Mouse (Mus musculus) hindbrain, embryonic 11.5 days (tissue): ENCODE results near the gene Coro2a. TPM values are rescaled to one million over a fixed set of nuclear protein-coding genes. Genes with fewer than 3 reads are reported as not detected.
"Not testable (repeated sequence)": the region's sequence is repeated elsewhere in the genome, so short reads cannot be mapped to it uniquely, and the experiment has no call there.

Experiments
- ATAC-seq: fragments of 200-750 bp; cut with Nextera tagmentation; 2 replicates; pipeline ENCODE4 v1.8.0; 2017; ENCODE audit warnings: mild to moderate bottlenecking, moderate TSS enrichment, moderate library complexity; ENCODE audit not compliant: low FRiP score
- DNase-seq: peaks from one replicate; pipeline ENCODE4 v3.0.0-alpha.2; 2015; ENCODE audit warnings: low spot score
- H3K27ac ChIP-seq: fragments of 300-500 bp; sonication (generic); 2 replicates; pipeline ENCODE4 v1.5.1; 2014; ENCODE audit warnings: mild to moderate bottlenecking, low read depth, low read length
- H3K27me3 ChIP-seq: fragments of 300-500 bp; sonication (generic); 2 replicates; pipeline ENCODE4 v1.6.1; 2014; ENCODE audit warnings: mild to moderate bottlenecking, low read length, moderate library complexity, mixed read lengths; ENCODE audit not compliant: control insufficient read depth, insufficient read depth
- H3K36me3 ChIP-seq: fragments of 300-500 bp; sonication (generic); 2 replicates; pipeline ENCODE4 v1.6.1; 2014; ENCODE audit warnings: mild to moderate bottlenecking, low read length, moderate library complexity, mixed read lengths; ENCODE audit not compliant: control insufficient read depth, insufficient read depth
- H3K4me1 ChIP-seq: fragments of 300-500 bp; sonication (generic); replicated peaks from 2 replicates; pipeline ENCODE4 v1.6.1; 2014; ENCODE audit warnings: low read length, mixed read lengths; ENCODE audit not compliant: control insufficient read depth, insufficient read depth
- H3K4me2 ChIP-seq: fragments of 300-500 bp; sonication (generic); replicated peaks from 2 replicates; pipeline ENCODE4 v1.6.1; 2014; ENCODE audit warnings: mild to moderate bottlenecking, low read depth, low read length
- H3K4me3 ChIP-seq: fragments of 300-500 bp; sonication (generic); 2 replicates; pipeline ENCODE4 v1.5.1; 2014; ENCODE audit warnings: low read depth, low read length
- H3K9ac ChIP-seq: fragments of 300-500 bp; sonication (generic); 2 replicates; pipeline ENCODE4 v1.6.1; 2014; ENCODE audit warnings: low read depth, low read length
- H3K9me3 ChIP-seq: fragments of 300-500 bp; sonication (generic); 2 replicates; pipeline ENCODE4 v1.6.1; 2016; ENCODE audit warnings: low read length; ENCODE audit not compliant: control insufficient read depth
- WGBS: fragments of 180-500 bp; shearing (Covaris S2); extraction: QIAGEN DNeasy Blood & Tissue Kit; methylation state at CpG from one replicate; pipeline ENCODE4 v1.1.7; 2014; 5-methylcytosine and 5-hydroxymethylcytosine counted together
- polyA plus RNA-seq: library from polyadenylated mRNA; unstranded; fragments of >200 nt; fragmentation: Nextera tagmentation; extraction: Ambion mirVana; gene quantifications from 2 replicates; pipeline ENCODE4 v1.2.1, GENCODE M21; 2014

Coro2a gene
- 3.6 and 6.6 TPM in 2 replicates for polyA plus RNA-seq

- peak within 1 kb of the TSS; percentile 62 for H3K9ac ChIP-seq
- no peaks in the 10 kb centered on the region for H3K9me3 ChIP-seq
- H3K27ac ChIP-seq: no peak within 1 kb of the TSS
- DNase-seq (peak; percentile 93), ATAC-seq (peak; percentile 54)
- H3K4me1 ChIP-seq: no peaks in the 10 kb centered on the region
- H3K27me3 ChIP-seq: peaks cover 20% of the 10 kb centered on the region
- peak within 1 kb of the TSS; percentile 58 for H3K4me3 ChIP-seq
- WGBS: under 1% methylated on average over 46 of the region's 66 CpGs
- no peaks in the 10 kb centered on the region for H3K36me3 ChIP-seq
- peak within 1 kb of the TSS; percentile 96 for H3K4me2 ChIP-seq
Measured at GRCm38 (mm10) chr4:46601844-46602423, at the start of gene Coro2a. Coro2a (minus strand) TSS chr4:46602202.

- H3K27ac ChIP-seq: peak within 1 kb of the TSS; percentile 47; the same call in 1 of the 2 replicates
- H3K27me3 ChIP-seq: peaks cover 13% of the 10 kb centered on the region
- 0% methylated on average over 68 of the region's 69 CpGs for WGBS
- H3K4me1 ChIP-seq: peaks cover 3% of the 10 kb centered on the region
- peak within 1 kb of the TSS; percentile 90 for H3K4me2 ChIP-seq
- peak; percentile 96 for DNase-seq
- peak within 1 kb of the TSS; percentile 68 for H3K4me3 ChIP-seq
- peak within 1 kb of the TSS; percentile 68 for H3K9ac ChIP-seq
- no peaks in the 10 kb centered on the region for H3K36me3 ChIP-seq
- ATAC-seq: peak; percentile 97
- no peaks in the 10 kb centered on the region for H3K9me3 ChIP-seq
Measured at GRCm38 (mm10) chr4:46650086-46650753, 48.2 kb upstream of the Coro2a start, which contains the start of gene Tbc1d2. Tbc1d2 (minus strand) TSS chr4:46650209.

- H3K36me3 ChIP-seq: no peaks in the 10 kb centered on the region
- 64% methylated on average over 4 of the region's 4 CpGs for WGBS
- H3K9ac ChIP-seq: no peak overlapping the region
Measured at GRCm38 (mm10) chr4:46649161-46649560, 47.2 kb upstream of the Coro2a start.

GRCm38 (mm10) chr4:46643676-46644112 lies 41.7 kb upstream of the Coro2a start:
- Histone ChIP-seq H3K4me2 (no peak overlapping the region), H3K4me3 (no peak overlapping the region), H3K9me3 (no peaks in the 10 kb centered on the region), H3K27ac (no peak overlapping the region), H3K4me1 (no peaks in the 10 kb centered on the region), H3K9ac (no peak overlapping the region), H3K27me3 (0 out of 2 replicates have a peak, but pooled peaks cover under 1% of the 10 kb centered on the region), H3K36me3 (no peaks in the 10 kb centered on the region)
- DNase-seq: no peak
- 88% methylated on average over 8 of the region's 8 CpGs for WGBS
- no peak for ATAC-seq

More at GRCm38 (mm10) chr4:46649161-46649560, 47.2 kb upstream of the Coro2a start:
- Histone ChIP-seq H3K9me3 (no peaks in the 10 kb centered on the region), H3K4me2 (peak overlapping the region; percentile 90; the same call in 1 of the 2 replicates), H3K27me3 (peaks cover 13% of the 10 kb centered on the region), H3K4me3 (peak overlapping the region; percentile 68; the same call in 1 of the 2 replicates), H3K4me1 (peaks cover 3% of the 10 kb centered on the region), H3K27ac (no peak overlapping the region)
- DNase-seq (no peak), ATAC-seq (no peak)

DNA sequence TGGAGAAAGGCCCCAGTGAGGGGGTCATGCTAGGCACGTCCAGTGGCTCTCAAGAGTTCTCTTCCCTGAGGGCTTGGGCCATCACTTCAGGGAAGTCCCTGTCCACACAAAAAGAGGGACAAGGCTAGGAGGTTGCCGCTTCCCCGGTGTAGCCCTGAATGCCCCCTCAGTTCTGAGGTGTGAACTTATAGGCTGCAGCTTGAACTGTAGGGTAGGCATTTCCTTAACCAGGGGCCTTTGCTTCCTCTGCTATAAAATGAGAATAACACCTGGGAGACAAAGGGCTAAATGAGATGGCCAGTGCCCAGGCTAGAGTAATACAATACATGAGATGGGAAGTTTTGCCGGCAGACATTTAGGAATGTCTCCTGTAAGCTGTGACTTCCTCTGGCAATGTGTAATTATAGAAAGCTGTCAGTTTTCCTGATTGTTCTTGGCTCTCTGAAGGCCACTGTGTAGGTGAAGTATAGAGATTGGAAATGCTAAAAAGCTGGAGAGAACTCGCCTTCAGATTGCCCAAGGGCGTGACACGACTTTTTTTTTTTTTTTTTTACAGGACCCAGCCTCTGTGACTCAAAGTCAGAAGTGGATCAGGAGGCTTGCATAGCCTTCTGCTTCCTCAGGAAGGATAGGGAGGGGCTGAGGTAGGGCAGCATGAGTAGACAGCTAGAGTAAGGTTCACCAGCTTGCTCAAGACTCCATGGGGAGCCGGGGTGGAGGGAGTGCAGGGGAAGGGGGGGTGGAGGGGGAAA lies 41.1 kb upstream of the Coro2a start:
- H3K27ac ChIP-seq: no peak overlapping the region
- 81% methylated on average over 8 of the region's 8 CpGs for WGBS
- ATAC-seq: no peak
- no peaks in the 10 kb centered on the region for H3K27me3 ChIP-seq
- no peak for DNase-seq
- no peaks in the 10 kb centered on the region for H3K9me3 ChIP-seq
- H3K4me1 ChIP-seq: no peaks in the 10 kb centered on the region
- no peak overlapping the region for H3K4me3 ChIP-seq
- H3K4me2 ChIP-seq: no peak overlapping the region
- no peaks in the 10 kb centered on the region for H3K36me3 ChIP-seq
- no peak overlapping the region for H3K9ac ChIP-seq

- Histone ChIP-seq H3K9ac (no peak overlapping the region), H3K27me3 (no peaks in the 10 kb centered on the region), H3K4me3 (no peak overlapping the region), H3K4me1 (no peaks in the 10 kb centered on the region), H3K27ac (no peak overlapping the region), H3K9me3 (no peaks in the 10 kb centered on the region), H3K4me2 (no peak overlapping the region), H3K36me3 (no peaks in the 10 kb centered on the region)
- DNase-seq (no peak), ATAC-seq (no peak)
- WGBS: 57% methylated on average over 4 of the region's 4 CpGs
Measured at GRCm38 (mm10) chr4:46641283-46641682, 39.3 kb upstream of the Coro2a start.

DNA sequence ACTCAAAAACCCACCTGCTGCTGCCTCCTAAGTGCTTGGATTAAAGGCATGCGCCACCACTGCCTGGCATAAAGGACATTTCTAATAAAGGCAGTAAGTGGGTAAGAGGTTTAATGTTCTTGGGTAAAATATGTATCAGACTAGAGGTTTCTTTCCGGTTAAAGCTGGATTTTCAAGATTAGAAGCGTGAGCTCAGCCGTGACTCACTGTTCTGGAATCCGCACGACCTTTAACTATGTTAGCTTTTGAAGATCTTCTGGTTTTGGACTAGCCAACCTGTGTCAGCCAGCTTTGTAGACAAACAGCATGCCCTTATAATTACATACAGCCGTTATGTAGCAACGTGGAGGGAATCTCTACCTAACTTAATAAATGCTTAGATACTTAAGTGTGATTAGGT lies 37.9 kb upstream of the Coro2a start:
- Histone ChIP-seq H3K27ac (no peak overlapping the region), H3K36me3 (no peaks in the 10 kb centered on the region), H3K4me1 (no peaks in the 10 kb centered on the region), H3K4me2 (no peak overlapping the region), H3K9me3 (no peaks in the 10 kb centered on the region), H3K27me3 (no peaks in the 10 kb centered on the region), H3K9ac (no peak overlapping the region), H3K4me3 (no peak overlapping the region)
- ATAC-seq: no peak
- no peak for DNase-seq
- 91% methylated on average over 8 of the region's 8 CpGs for WGBS

- not testable (repeated sequence) for H3K36me3 ChIP-seq, H3K27ac ChIP-seq, DNase-seq, H3K9ac ChIP-seq, H3K4me1 ChIP-seq, ATAC-seq, H3K4me2 ChIP-seq, H3K9me3 ChIP-seq, H3K4me3 ChIP-seq, H3K27me3 ChIP-seq
- 86% methylated on average over 10 of the region's 10 CpGs for WGBS
Measured at GRCm38 (mm10) chr4:46637250-46637649, 35.2 kb upstream of the Coro2a start.
